Mouse (Mus musculus): ENCODE measurements around the gene Tex19.1.

GRCm38 (mm10) chr11:121118577-121118976 lies 27.4 kb upstream of the Tex19.1 start, which contains the start of gene Tex19.2:
- TF ChIP-seq CTCF (IDR thresholded peaks at IDR 0.05; ENCODE audit: low read depth) (no peak), EP300 (optimal IDR thresholded peaks at IDR 0.05) (no peak)
